Comparison of ENCODE assay signal across 8 mouse cellular contexts in the genomic region with DNA sequence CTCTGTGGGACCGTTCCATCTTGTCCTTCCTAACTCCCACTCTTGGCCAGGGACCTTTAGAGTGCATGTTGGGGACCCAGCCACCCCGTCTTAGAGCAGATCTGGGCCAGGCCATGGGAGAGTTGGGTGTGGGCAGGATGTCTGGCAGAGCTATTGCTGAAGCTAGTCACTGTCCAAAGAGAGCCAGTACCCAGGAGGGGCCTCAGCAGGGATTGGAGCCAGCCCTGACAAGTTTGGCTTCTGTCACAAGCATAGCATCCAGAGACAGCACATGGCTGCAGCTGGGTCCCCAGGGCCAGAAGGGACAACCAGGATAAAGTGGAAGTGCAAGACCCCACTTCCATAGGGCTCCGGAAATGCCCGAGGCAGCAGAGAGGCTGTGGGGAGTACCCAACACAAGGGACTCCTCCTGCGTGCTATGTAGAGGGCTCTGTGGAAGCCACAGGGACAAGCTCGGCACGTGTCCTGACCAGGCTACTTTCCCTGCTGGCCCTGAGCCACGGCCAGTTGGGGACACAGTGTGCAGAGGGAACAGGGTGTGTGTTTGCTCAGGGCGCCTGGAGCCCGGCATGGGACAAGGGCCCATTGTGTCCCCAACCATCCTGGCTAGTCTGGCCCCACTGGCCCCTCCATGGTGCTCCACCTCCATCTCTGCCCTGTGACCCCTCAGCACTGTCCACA. TPM values are rescaled to one million over a fixed set of nuclear protein-coding genes. Genes with fewer than 3 reads are reported as not detected.
DNase-seq lines count a peak whose midpoint lies in the region; ATAC-seq and TF ChIP-seq lines count a peak whose summit lies in the region.

No protein-coding gene starts in this region.

- peak; percentile 41 for ATAC-seq in neural tube, embryonic 14.5 days (ENCODE audit: low read depth)
- peak; percentile 83 for ATAC-seq in forebrain, postnatal 0 days

- H3K4me2 ChIP-seq in neural tube, embryonic 14.5 days (ENCODE audit: low read depth, low read length), result no peak overlapping the region
- H3K4me2 ChIP-seq in forebrain, postnatal 0 days (ENCODE audit: low read depth), result no peak overlapping the region

- intact Hi-C loops in heart, postnatal 10 days (cut with DNase I), result loop anchor here (1.0 kb wide), 1 partner anchor 10 kb away; no protein-coding TSS in a partner anchor

- no peak for DNase-seq in neural tube, embryonic 10.5 days (ENCODE audit: extremely low spot score, low spot score)
- peak; percentile 29 for DNase-seq in forebrain, postnatal 0 days
- peak; percentile 92 to 93 for DNase-seq in heart, postnatal 10 days
- peak; percentile 89 to 90 for DNase-seq in layer of hippocampus, adult 8-10 months (ENCODE audit: low spot score in 2 of 2)
- DNase-seq in lung, adult 18-20 months, result peak; percentile 98
- peak; percentile 82 for DNase-seq in testis, postnatal 14 days (ENCODE audit: low spot score)
- DNase-seq in embryo, embryonic 9.5 days (ENCODE audit: extremely low spot score), result no peak

- no peak overlapping the region for H3K4me3 ChIP-seq in neural tube, embryonic 14.5 days (ENCODE audit: low read depth, low read length)
- no peak overlapping the region for H3K4me3 ChIP-seq in forebrain, postnatal 0 days (ENCODE audit: low read depth, low read length)

- H3K27me3 ChIP-seq in neural tube, embryonic 14.5 days (ENCODE audit: control insufficient read depth, insufficient read depth, low read length), result no peaks in the 10 kb centered on the region
- no peaks in the 10 kb centered on the region for H3K27me3 ChIP-seq in forebrain, postnatal 0 days (ENCODE audit: insufficient read depth, low read length)

- no peaks in the 10 kb centered on the region for H3K36me3 ChIP-seq in neural tube, embryonic 14.5 days (ENCODE audit: control insufficient read depth, insufficient read depth, low read length)
- H3K36me3 ChIP-seq in forebrain, postnatal 0 days (ENCODE audit: insufficient read depth), result no peaks in the 10 kb centered on the region

- H3K4me1 ChIP-seq in neural tube, embryonic 14.5 days (ENCODE audit: control insufficient read depth, insufficient read depth, low read length), result no peaks in the 10 kb centered on the region
- H3K4me1 ChIP-seq in forebrain, postnatal 0 days (ENCODE audit: insufficient read depth), result no peaks in the 10 kb centered on the region

- no peak for TF ChIP-seq CTCF in forebrain, postnatal 0 days (IDR thresholded peaks at IDR 0.05; ENCODE audit: low read depth)

- no peak overlapping the region for H3K27ac ChIP-seq in neural tube, embryonic 14.5 days (ENCODE audit: low read depth, low read length)
- H3K27ac ChIP-seq in forebrain, postnatal 0 days (ENCODE audit: low read depth, low read length), result no peak overlapping the region

- 56% methylated on average over 10 of the region's 10 CpGs for WGBS in neural tube, embryonic 14.5 days
- WGBS in forebrain, postnatal 0 days, result 54% methylated on average over 10 of the region's 10 CpGs

- no peaks in the 10 kb centered on the region for H3K9me3 ChIP-seq in neural tube, embryonic 14.5 days (ENCODE audit: control insufficient read depth, low read length)
- no peaks in the 10 kb centered on the region for H3K9me3 ChIP-seq in forebrain, postnatal 0 days (ENCODE audit: low read length)

- H3K9ac ChIP-seq in neural tube, embryonic 14.5 days (replicated peaks; ENCODE audit: low read depth, low read length), result no peak overlapping the region
- H3K9ac ChIP-seq in forebrain, postnatal 0 days, result no peak overlapping the region

RNA-seq across cellular contexts. Expression of a gene that starts 11.7 kb away (rescaled TPM):
- 45.7 and 54.9 TPM in 2 replicates for polyA plus RNA-seq in neural tube, embryonic 14.5 days (2014; fragmentation: Nextera tagmentation; extraction: Ambion mirVana)
- 65.5 and 70.6 TPM in 2 replicates for total RNA-seq in forebrain, postnatal 0 days (2014; rRNA removed)
- polyA plus RNA-seq in forebrain, postnatal 0 days (2015; fragmentation: Nextera tagmentation; extraction: Ambion mirVana), result 61.9 and 65.2 TPM in 2 replicates
- total RNA-seq in heart, postnatal 10 days (2021), result 10 to 100 TPM; 49.8 to 85.5 TPM
- 10 to 100 TPM; 32.4 to 44.2 (median 38.4) TPM for total RNA-seq in layer of hippocampus, adult 8-10 months (2022)

RNA-seq across cellular contexts. Expression of a gene that starts 30.8 kb away (rescaled TPM):
- 53.1 and 58.6 TPM in 2 replicates for polyA plus RNA-seq in neural tube, embryonic 14.5 days (2014; fragmentation: Nextera tagmentation; extraction: Ambion mirVana)
- 30.9 and 31.6 TPM in 2 replicates for total RNA-seq in forebrain, postnatal 0 days (2014; rRNA removed)
- polyA plus RNA-seq in forebrain, postnatal 0 days (2015; fragmentation: Nextera tagmentation; extraction: Ambion mirVana), result 40.2 and 43.9 TPM in 2 replicates
- total RNA-seq in heart, postnatal 10 days (2021), result 10 to 100 TPM; 16.8 to 20.3 TPM
- 10 to 100 TPM; 15.0 to 35.2 (median 26.0) TPM for total RNA-seq in layer of hippocampus, adult 8-10 months (2022)

RNA-seq across cellular contexts. Expression of a gene that starts 31.2 kb away (rescaled TPM):
- polyA plus RNA-seq in neural tube, embryonic 14.5 days (2014; fragmentation: Nextera tagmentation; extraction: Ambion mirVana), result 8.1 and 8.2 TPM in 2 replicates
- total RNA-seq in forebrain, postnatal 0 days (2014; rRNA removed), result 10.2 and 11.9 TPM in 2 replicates
- 5.5 and 7.6 TPM in 2 replicates for polyA plus RNA-seq in forebrain, postnatal 0 days (2015; fragmentation: Nextera tagmentation; extraction: Ambion mirVana)
- total RNA-seq in heart, postnatal 10 days (2021), result 1 to 10 TPM; 8.6 to 8.8 TPM
- total RNA-seq in layer of hippocampus, adult 8-10 months (2022), result 10 to 100 TPM; 11.3 to 16.7 (median 14.3) TPM

Comparison
In these comparisons a context has a peak if more than half of its experiments do, and no peak if none do; other contexts are left out.
1. DNase-seq: peak in forebrain, postnatal 0 days (single experiment), heart, postnatal 10 days (2 of 2), layer of hippocampus, adult 8-10 months (2 of 2), lung, adult 18-20 months (2 of 2) and testis, postnatal 14 days (single experiment); none in neural tube, embryonic 10.5 days (single experiment) and embryo, embryonic 9.5 days (single experiment).